Mouse (Mus musculus): Measurements from ENCODE around the gene Cadm2.

GRCm38 (mm10) chr16:67509079-67509478 lies 111.6 kb downstream of the Cadm2 start:
- no peak for TF ChIP-seq CTCF (IDR thresholded peaks at IDR 0.05; ENCODE audit: low read depth, low read length)
- no peak for TF ChIP-seq POLR2A (IDR thresholded peaks at IDR 0.05; ENCODE audit: extremely low read depth, insufficient read depth, low read length)
